In the genomic region with DNA sequence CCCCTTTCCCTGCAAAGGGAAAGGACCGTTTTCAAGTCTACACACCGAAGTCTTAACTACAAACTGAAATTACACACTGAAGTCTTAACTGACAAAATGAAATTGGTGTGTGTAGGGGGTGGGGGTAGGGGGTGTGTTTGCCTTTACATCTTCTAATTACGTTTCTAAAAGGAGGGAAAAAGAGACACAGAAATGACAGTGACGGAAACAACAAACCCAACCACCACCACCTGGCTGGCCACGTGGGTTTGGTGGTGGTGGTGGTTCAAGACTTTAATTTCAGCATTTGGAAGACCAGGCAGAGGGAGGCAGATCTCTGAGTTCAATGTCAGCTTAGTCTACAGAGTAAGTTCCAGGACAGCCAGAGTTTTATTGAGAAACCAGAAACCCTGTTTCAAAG, we compare ENCODE assay signal across 8 mouse cellular contexts. TPM values are rescaled to one million over a fixed set of nuclear protein-coding genes. Genes with fewer than 3 reads are reported as not detected.
A peak's percentile ranks its signal among the peaks of the same experiment; 100 is the strongest.
DNase-seq lines count a peak whose midpoint lies in the region; ATAC-seq and TF ChIP-seq lines count a peak whose summit lies in the region.

No protein-coding gene starts in this region.

- H3K4me3 ChIP-seq in E14TG2a.4 (replicated peaks; ENCODE audit: low read length) = peak overlapping the region; percentile 96; the same call in 1 of the 2 replicates
- peak overlapping the region; percentile 68 for H3K4me3 ChIP-seq in forebrain, embryonic 16.5 days (replicated peaks; ENCODE audit: low read length)
- peak overlapping the region; percentile 94 for H3K4me3 ChIP-seq in liver, embryonic 16.5 days (ENCODE audit: low read depth, low read length)

- no peaks in the 10 kb centered on the region for H3K27me3 ChIP-seq in E14TG2a.4 (ENCODE audit: insufficient read depth, low read length)
- H3K27me3 ChIP-seq in forebrain, embryonic 16.5 days (replicated peaks; ENCODE audit: control insufficient read depth, insufficient read depth, low read length) = no peaks in the 10 kb centered on the region
- H3K27me3 ChIP-seq in liver, embryonic 16.5 days (ENCODE audit: control insufficient read depth, insufficient read depth, low read depth, low read length) = no peaks in the 10 kb centered on the region

- H3K4me2 ChIP-seq in forebrain, embryonic 16.5 days (ENCODE audit: low read length) = peak overlapping the region; percentile 51
- H3K4me2 ChIP-seq in liver, embryonic 16.5 days (ENCODE audit: low read depth, low read length) = peak overlapping the region; percentile 75

- H3K27ac ChIP-seq in forebrain, embryonic 16.5 days (ENCODE audit: low read length) = no peak overlapping the region
- H3K27ac ChIP-seq in liver, embryonic 16.5 days (ENCODE audit: low read length) = no peak overlapping the region

- peaks cover 21% of the 10 kb centered on the region for H3K36me3 ChIP-seq in E14TG2a.4 (ENCODE audit: insufficient read depth, low read length)
- H3K36me3 ChIP-seq in forebrain, embryonic 16.5 days (ENCODE audit: control insufficient read depth, insufficient read depth) = peaks cover 7% of the 10 kb centered on the region
- H3K36me3 ChIP-seq in liver, embryonic 16.5 days (ENCODE audit: control insufficient read depth, insufficient read depth) = no peaks in the 10 kb centered on the region

- no peak for TF ChIP-seq CTCF in E14TG2a.4 (conservative IDR thresholded peaks at IDR 0.05; ENCODE audit: low read length)

- intact Hi-C loops in heart, postnatal 36 days (cut with DNase I) = no loop called here

- H3K9me3 ChIP-seq in E14TG2a.4 (ENCODE audit: low read length) = no peaks in the 10 kb centered on the region
- no peaks in the 10 kb centered on the region for H3K9me3 ChIP-seq in forebrain, embryonic 16.5 days (ENCODE audit: control insufficient read depth, low read length)
- H3K9me3 ChIP-seq in liver, embryonic 16.5 days (replicated peaks; ENCODE audit: control insufficient read depth, low read length) = no peaks in the 10 kb centered on the region

- 0 out of 2 replicates have a peak overlapping the region, but pooled peaks have one; percentile 2 for H3K9ac ChIP-seq in forebrain, embryonic 16.5 days (replicated peaks; ENCODE audit: low read depth, low read length)
- H3K9ac ChIP-seq in liver, embryonic 16.5 days (ENCODE audit: low read depth, low read length) = peak overlapping the region; percentile 86

- WGBS in forebrain, embryonic 16.5 days = 3% methylated on average over 5 of the region's 5 CpGs
- 3% methylated on average over 5 of the region's 5 CpGs for WGBS in liver, embryonic 16.5 days (ENCODE audit: insufficient replicate concordance)

- DNase-seq in heart, adult 11 months = peak; percentile 84
- DNase-seq in heart, postnatal 36 days = no peak
- no peak for DNase-seq in urinary bladder, postnatal 14 days (ENCODE audit: low spot score)
- no peak for DNase-seq in cerebellum, postnatal 14 days
- no peak for DNase-seq in layer of hippocampus, adult 11-12 months (ENCODE audit: low spot score)

- peak; percentile 21 for ATAC-seq in forebrain, embryonic 16.5 days
- peak; percentile 10; the same call in 1 of the 2 replicates for ATAC-seq in liver, embryonic 16.5 days (ENCODE audit: low read depth)

- H3K4me1 ChIP-seq in E14TG2a.4 (replicated peaks; ENCODE audit: low read depth, low read length) = peaks cover 9% of the 10 kb centered on the region
- H3K4me1 ChIP-seq in forebrain, embryonic 16.5 days (replicated peaks; ENCODE audit: control insufficient read depth, insufficient read depth, low read length) = peaks cover 11% of the 10 kb centered on the region
- peaks cover 10% of the 10 kb centered on the region for H3K4me1 ChIP-seq in liver, embryonic 16.5 days (ENCODE audit: control insufficient read depth, low read depth, low read length)

RNA-seq across cellular contexts. Expression of gene Lancl1, which starts 0.4 kb away (rescaled TPM):
- total RNA-seq in heart, postnatal 36 days (2021) = 10 to 100 TPM; 36.2 to 38.7 TPM
- polyA plus RNA-seq in forebrain, embryonic 16.5 days (2015; fragmentation: Nextera tagmentation; extraction: Ambion mirVana) = 198 and 201 TPM in 2 replicates
- polyA plus RNA-seq in liver, embryonic 16.5 days (2015; fragmentation: Nextera tagmentation; extraction: Ambion mirVana) = 21.0 and 21.5 TPM in 2 replicates
